Mouse (Mus musculus) MEL (cell line): ENCODE results near the gene Unc45b.

ENCODE experiments used
- CTCF ChIP-seq, 3 experiments: IDR thresholded peaks in 2 of 3; conservative IDR thresholded peaks in 1 of 3; 2 replicates each; pipeline ENCODE4 v1.5.1; 2011 to 2012; ENCODE audit warnings: low read length in 3 of 3, low read depth in 2 of 3, mild to moderate bottlenecking in 2 of 3, improper control_type of control experiment in 1 of 3, inconsistent platforms in 1 of 3, mixed read lengths in 1 of 3, moderate library complexity in 1 of 3; ENCODE audit not compliant: control insufficient read depth in 1 of 3, insufficient read depth in 1 of 3, poor library complexity in 1 of 3, severe bottlenecking in 1 of 3
- GATA1 ChIP-seq: IDR thresholded peaks from 2 replicates; pipeline ENCODE4 v1.6.1; 2011; ENCODE audit warnings: low read depth, low read length, improper control_type of control experiment
- MYC ChIP-seq: IDR thresholded peaks from 2 replicates; pipeline ENCODE4 v1.6.1; 2011; ENCODE audit warnings: low read depth, mild to moderate bottlenecking, low read length, improper control_type of control experiment, moderate library complexity
- POLR2A ChIP-seq, 2 experiments: IDR thresholded peaks; 2 replicates each; pipeline ENCODE4 v1.6.1; 2011 to 2012; ENCODE audit warnings: low read length in 2 of 2, mild to moderate bottlenecking in 2 of 2, control low read depth in 1 of 2, improper control_type of control experiment in 1 of 2, low read depth in 1 of 2, moderate library complexity in 1 of 2; ENCODE audit not compliant: control insufficient read depth in 1 of 2, insufficient read depth in 1 of 2, poor library complexity in 1 of 2
- RAD21 ChIP-seq: IDR thresholded peaks from 2 replicates; pipeline ENCODE4 v1.6.1; 2011; ENCODE audit warnings: mild to moderate bottlenecking, low read depth, low read length, improper control_type of control experiment

DNA sequence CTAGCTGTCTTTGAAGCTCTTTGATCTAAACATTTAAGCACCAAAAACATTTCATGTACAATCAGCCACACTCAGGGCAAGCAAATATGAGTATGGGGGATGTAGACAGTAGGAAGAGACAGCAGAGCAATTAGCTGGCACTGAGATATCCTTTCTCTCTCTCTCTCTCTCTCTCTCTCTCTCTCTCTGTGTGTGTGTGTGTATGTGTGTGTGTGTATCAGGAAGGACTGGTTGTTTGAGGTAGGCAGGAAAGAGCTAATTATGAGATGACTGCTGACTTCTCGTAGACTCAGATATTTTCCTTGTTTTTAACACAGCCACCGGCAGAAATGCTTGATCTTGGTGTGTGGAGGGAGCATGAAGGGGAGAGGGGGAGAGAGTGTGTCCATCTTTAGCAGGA is 51.4 kb downstream of the Unc45b start:
- TF ChIP-seq GATA1 (no peak), POLR2A (IDR thresholded peaks at IDR 0.05; ENCODE audit: control insufficient read depth in 1 of 2, insufficient read depth in 1 of 2, low read depth in 1 of 2, low read length in 2 of 2, poor library complexity in 1 of 2) (no peak), CTCF (IDR thresholded peaks at IDR 0.05 in 2 of 3, conservative IDR thresholded peaks at IDR 0.05 in 1 of 3; ENCODE audit: control insufficient read depth in 1 of 3, insufficient read depth in 1 of 3, low read depth in 2 of 3, low read length in 3 of 3, poor library complexity in 1 of 3, severe bottlenecking in 1 of 3) (no peak), MYC (no peak), RAD21 (no peak)
